Mouse (Mus musculus): Measurements from ENCODE around the gene Snap91. TPM values are rescaled to one million over a fixed set of nuclear protein-coding genes. Genes with fewer than 3 reads are reported as not detected.

Gene Snap91
- total and polyA plus RNA-seq, 2 experiments, result 0.18 TPM; not detected in 1

DNA sequence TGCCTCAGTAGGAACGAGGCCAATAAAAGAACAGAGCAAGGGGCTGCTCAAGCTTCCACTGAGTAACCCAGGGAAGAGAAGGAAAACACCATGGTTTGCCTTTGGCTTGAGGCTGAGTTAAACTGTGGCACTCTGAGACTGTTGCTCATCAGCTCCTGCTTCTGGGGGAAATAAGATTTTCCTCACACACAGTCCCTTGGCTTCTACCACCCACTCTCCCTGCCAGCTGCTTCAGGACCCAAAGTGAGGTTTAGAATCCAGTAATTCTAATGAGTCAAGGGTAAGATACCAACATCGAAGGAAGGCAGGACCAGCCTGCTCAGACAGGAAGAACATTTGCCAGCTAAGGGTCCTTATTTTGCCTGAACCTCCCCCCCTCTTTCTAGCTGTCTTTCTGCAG is 50.7 kb downstream of the Snap91 start:
- Histone ChIP-seq H3K27ac (replicated peaks; ENCODE audit: insufficient read depth, low read depth, low read length) (no peak overlapping the region), H3K4me1 (ENCODE audit: control insufficient read depth, insufficient read depth, low read length) (no peaks in the 10 kb centered on the region), H3K4me3 (ENCODE audit: insufficient read depth, low read depth, low read length) (no peak overlapping the region), H3K36me3 (ENCODE audit: control insufficient read depth, insufficient read depth, low read length) (no peaks in the 10 kb centered on the region), H3K9ac (ENCODE audit: low read depth, low read length) (no peak overlapping the region), H3K27me3 (ENCODE audit: control insufficient read depth, insufficient read depth, low read length) (no peaks in the 10 kb centered on the region), H3K79me2 (ENCODE audit: control insufficient read depth, insufficient read depth, low read length) (no peaks in the 10 kb centered on the region)
- WGBS, result 64% methylated on average over 2 of the region's 2 CpGs
- no peak for DNase-seq (ENCODE audit: extremely low read depth, low read depth, low spot score)
- no peak for TF ChIP-seq CTCF (IDR thresholded peaks at IDR 0.05; ENCODE audit: low read depth, low read length)
- no peak for TF ChIP-seq POLR2A (IDR thresholded peaks at IDR 0.05; ENCODE audit: extremely low read depth, insufficient read depth, low read length)

DNA sequence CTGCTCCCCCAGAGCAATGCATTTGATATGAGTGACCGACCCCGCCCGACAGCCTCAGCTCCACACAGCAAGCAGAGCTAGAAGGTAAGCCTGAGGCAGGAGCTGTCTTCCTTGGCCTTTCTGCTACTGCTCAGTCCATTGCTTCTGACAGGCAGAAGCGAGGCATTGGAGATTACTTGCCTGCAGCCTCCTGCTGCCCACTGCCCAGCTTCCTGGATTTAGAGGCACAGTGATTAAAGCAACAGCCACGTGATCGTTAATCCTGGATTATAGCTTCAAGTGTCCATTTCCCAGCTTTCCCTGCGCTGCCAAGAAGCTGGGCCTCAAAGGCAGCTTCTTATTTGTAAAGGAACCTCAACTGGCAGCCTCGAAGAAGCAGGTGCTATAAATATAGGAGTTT is 51.4 kb downstream of the Snap91 start:
- DNase-seq (ENCODE audit: extremely low read depth, low read depth, low spot score), result no peak
- no peaks in the 10 kb centered on the region for H3K27me3 ChIP-seq (ENCODE audit: control insufficient read depth, insufficient read depth, low read length)
- no peaks in the 10 kb centered on the region for H3K79me2 ChIP-seq (ENCODE audit: control insufficient read depth, insufficient read depth, low read length)
- H3K27ac ChIP-seq (replicated peaks; ENCODE audit: insufficient read depth, low read depth, low read length), result no peak overlapping the region
- no peak overlapping the region for H3K9ac ChIP-seq (ENCODE audit: low read depth, low read length)
- 69% methylated on average over 8 of the region's 8 CpGs for WGBS
- H3K4me3 ChIP-seq (ENCODE audit: insufficient read depth, low read depth, low read length), result no peak overlapping the region
- TF ChIP-seq POLR2A (IDR thresholded peaks at IDR 0.05; ENCODE audit: extremely low read depth, insufficient read depth, low read length) (no peak), CTCF (IDR thresholded peaks at IDR 0.05; ENCODE audit: low read depth, low read length) (no peak)
- H3K36me3 ChIP-seq (ENCODE audit: control insufficient read depth, insufficient read depth, low read length), result no peaks in the 10 kb centered on the region
- H3K4me1 ChIP-seq (ENCODE audit: control insufficient read depth, insufficient read depth, low read length), result no peaks in the 10 kb centered on the region

DNA sequence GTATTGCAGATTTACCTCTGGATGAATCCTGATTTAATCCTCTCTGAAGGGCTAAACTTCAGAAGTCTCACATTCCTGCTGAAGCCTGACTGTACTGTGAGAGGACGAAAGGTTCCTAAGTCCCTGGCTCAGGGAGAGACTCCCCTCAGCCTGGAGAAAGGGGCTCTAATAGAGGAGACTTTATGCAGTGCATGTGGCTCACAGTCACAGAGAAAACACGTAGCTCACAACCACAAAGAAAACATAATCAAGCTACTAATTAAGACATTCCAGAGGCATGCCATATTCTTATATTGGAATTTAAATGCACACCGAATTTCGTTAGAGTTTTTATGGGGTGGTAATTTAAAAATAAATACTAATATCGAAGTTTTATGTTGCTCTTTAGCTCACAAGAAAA is 61.1 kb downstream of the Snap91 start:
- Histone ChIP-seq H3K4me3 (ENCODE audit: insufficient read depth, low read depth, low read length) (no peak overlapping the region), H3K9ac (ENCODE audit: low read depth, low read length) (no peak overlapping the region), H3K79me2 (ENCODE audit: control insufficient read depth, insufficient read depth, low read length) (no peaks in the 10 kb centered on the region), H3K36me3 (ENCODE audit: control insufficient read depth, insufficient read depth, low read length) (no peaks in the 10 kb centered on the region), H3K27me3 (ENCODE audit: control insufficient read depth, insufficient read depth, low read length) (no peaks in the 10 kb centered on the region), H3K27ac (replicated peaks; ENCODE audit: insufficient read depth, low read depth, low read length) (no peak overlapping the region), H3K4me1 (ENCODE audit: control insufficient read depth, insufficient read depth, low read length) (no peaks in the 10 kb centered on the region)
- 85% methylated on average over 5 of the region's 5 CpGs for WGBS
- DNase-seq (ENCODE audit: extremely low read depth, low read depth, low spot score), result no peak
- TF ChIP-seq POLR2A (IDR thresholded peaks at IDR 0.05; ENCODE audit: extremely low read depth, insufficient read depth, low read length) (no peak), CTCF (IDR thresholded peaks at IDR 0.05; ENCODE audit: low read depth, low read length) (no peak)

DNA sequence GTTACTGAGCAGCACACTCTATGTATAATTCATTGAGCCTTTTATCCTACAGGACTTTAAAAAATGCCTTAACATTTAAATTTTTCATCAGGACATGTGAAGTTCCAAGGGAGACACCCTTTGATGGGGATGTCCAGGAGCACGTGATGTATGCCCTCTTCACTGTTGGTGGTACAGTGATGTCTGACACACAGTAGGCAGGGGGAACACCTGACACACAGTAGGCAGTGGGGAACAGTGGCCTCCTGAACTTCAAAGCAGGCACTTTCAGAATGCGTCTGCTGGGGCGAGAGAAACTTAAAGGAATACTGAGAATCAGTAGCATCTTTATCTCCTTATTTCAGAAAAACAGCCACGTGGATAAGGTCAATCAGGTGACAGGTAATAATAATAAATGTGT is 62.8 kb downstream of the Snap91 start:
- Histone ChIP-seq H3K27me3 (ENCODE audit: control insufficient read depth, insufficient read depth, low read length) (no peaks in the 10 kb centered on the region), H3K9ac (ENCODE audit: low read depth, low read length) (no peak overlapping the region), H3K4me1 (ENCODE audit: control insufficient read depth, insufficient read depth, low read length) (no peaks in the 10 kb centered on the region), H3K4me3 (ENCODE audit: insufficient read depth, low read depth, low read length) (no peak overlapping the region), H3K36me3 (ENCODE audit: control insufficient read depth, insufficient read depth, low read length) (no peaks in the 10 kb centered on the region), H3K27ac (replicated peaks; ENCODE audit: insufficient read depth, low read depth, low read length) (no peak overlapping the region), H3K79me2 (ENCODE audit: control insufficient read depth, insufficient read depth, low read length) (no peaks in the 10 kb centered on the region)
- TF ChIP-seq CTCF (IDR thresholded peaks at IDR 0.05; ENCODE audit: low read depth, low read length) (no peak), POLR2A (IDR thresholded peaks at IDR 0.05; ENCODE audit: extremely low read depth, insufficient read depth, low read length) (no peak)
- WGBS, result 62% methylated on average over 4 of the region's 4 CpGs
- no peak for DNase-seq (ENCODE audit: extremely low read depth, low read depth, low spot score)

DNA sequence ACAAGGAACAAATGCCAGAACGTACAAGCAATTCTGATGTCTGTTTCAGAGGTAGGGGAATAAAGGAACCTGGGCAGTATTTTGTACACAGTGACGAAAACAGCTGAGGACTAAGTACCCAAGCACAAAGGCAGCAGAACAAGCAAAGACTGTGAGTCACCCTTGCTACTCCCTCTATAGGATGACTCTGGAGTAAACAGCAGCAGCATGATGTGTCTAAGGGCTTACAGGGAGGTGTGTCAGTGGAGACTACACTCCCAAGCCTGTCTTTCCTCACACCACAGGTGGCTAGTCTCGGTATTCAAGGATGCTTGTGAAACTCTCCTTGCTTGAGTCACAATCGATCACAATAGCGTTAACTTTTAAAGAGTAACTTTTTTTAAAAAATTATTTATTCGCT is 66.1 kb downstream of the Snap91 start:
- no peaks in the 10 kb centered on the region for H3K27me3 ChIP-seq (ENCODE audit: control insufficient read depth, insufficient read depth, low read length)
- no peaks in the 10 kb centered on the region for H3K79me2 ChIP-seq (ENCODE audit: control insufficient read depth, insufficient read depth, low read length)
- H3K36me3 ChIP-seq (ENCODE audit: control insufficient read depth, insufficient read depth, low read length), result no peaks in the 10 kb centered on the region
- TF ChIP-seq POLR2A (IDR thresholded peaks at IDR 0.05; ENCODE audit: extremely low read depth, insufficient read depth, low read length), result no peak
- no peak for DNase-seq (ENCODE audit: extremely low read depth, low read depth, low spot score)
- no peak overlapping the region for H3K27ac ChIP-seq (replicated peaks; ENCODE audit: insufficient read depth, low read depth, low read length)
- 73% methylated on average over 6 of the region's 6 CpGs for WGBS
- no peak overlapping the region for H3K4me3 ChIP-seq (ENCODE audit: insufficient read depth, low read depth, low read length)
- no peaks in the 10 kb centered on the region for H3K4me1 ChIP-seq (ENCODE audit: control insufficient read depth, insufficient read depth, low read length)
- H3K9ac ChIP-seq (ENCODE audit: low read depth, low read length), result no peak overlapping the region

DNA sequence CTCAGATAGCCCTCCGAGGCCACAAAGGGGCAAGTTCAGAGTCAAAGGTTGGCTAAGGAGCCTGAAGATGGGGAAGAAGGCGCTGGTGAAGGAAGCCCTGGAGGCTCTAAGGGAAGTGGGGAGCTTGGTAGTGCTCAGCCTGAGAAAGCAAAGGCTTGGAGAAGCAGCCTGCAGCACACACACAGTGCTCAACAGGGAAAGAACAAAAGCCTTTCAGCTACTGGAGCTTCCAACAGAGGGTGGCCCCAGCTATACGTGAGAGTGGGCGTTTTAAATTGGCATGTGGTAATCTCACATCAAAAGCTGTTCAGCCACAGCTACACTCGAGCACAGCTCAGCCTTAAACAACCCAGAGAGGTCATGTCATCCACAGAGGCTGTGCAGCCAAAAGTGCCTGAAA is 67.1 kb downstream of the Snap91 start:
- Histone ChIP-seq H3K4me1 (ENCODE audit: control insufficient read depth, insufficient read depth, low read length) (no peaks in the 10 kb centered on the region), H3K9ac (ENCODE audit: low read depth, low read length) (no peak overlapping the region), H3K27me3 (ENCODE audit: control insufficient read depth, insufficient read depth, low read length) (no peaks in the 10 kb centered on the region), H3K36me3 (ENCODE audit: control insufficient read depth, insufficient read depth, low read length) (no peaks in the 10 kb centered on the region), H3K27ac (replicated peaks; ENCODE audit: insufficient read depth, low read depth, low read length) (no peak overlapping the region), H3K79me2 (ENCODE audit: control insufficient read depth, insufficient read depth, low read length) (no peaks in the 10 kb centered on the region), H3K4me3 (ENCODE audit: insufficient read depth, low read depth, low read length) (no peak overlapping the region)
- TF ChIP-seq POLR2A (IDR thresholded peaks at IDR 0.05; ENCODE audit: extremely low read depth, insufficient read depth, low read length) (no peak), CTCF (IDR thresholded peaks at IDR 0.05; ENCODE audit: low read depth, low read length) (no peak)
- WGBS, result 59% methylated on average over 5 of the region's 5 CpGs
- DNase-seq (ENCODE audit: extremely low read depth, low read depth, low spot score), result no peak
